Mouse (Mus musculus) E14TG2a.4 (cell line): Measurements from ENCODE around the gene C1qtnf6.
A peak's percentile ranks its signal among the peaks of the same experiment; 100 is the strongest.

Experiments used
- H3K27me3 ChIP-seq: 2 replicates; pipeline ENCODE4 v1.6.1; 2014; ENCODE audit warnings: low read length, control low read depth; ENCODE audit not compliant: insufficient read depth
- H3K36me3 ChIP-seq: 2 replicates; pipeline ENCODE4 v1.6.1; 2014; ENCODE audit warnings: low read length, control low read depth; ENCODE audit not compliant: insufficient read depth
- H3K4me1 ChIP-seq: replicated peaks from 2 replicates; pipeline ENCODE4 v1.6.1; 2014; ENCODE audit warnings: low read depth, low read length, control low read depth
- H3K4me3 ChIP-seq: replicated peaks from 2 replicates; pipeline ENCODE4 v1.5.1; 2014; ENCODE audit warnings: mild to moderate bottlenecking, low read length
- H3K9me3 ChIP-seq: 2 replicates; pipeline ENCODE4 v1.6.1; 2014; ENCODE audit warnings: low read length, control low read depth
- CTCF ChIP-seq: conservative IDR thresholded peaks from 2 replicates; pipeline ENCODE4 v1.5.1; 2014; ENCODE audit warnings: low read length
- NANOG ChIP-seq: IDR thresholded peaks from 2 replicates; pipeline ENCODE4 v1.6.1; 2014; ENCODE audit warnings: borderline replicate concordance, low read length, mixed read lengths
- POU5F1 ChIP-seq: IDR thresholded peaks from 2 replicates; pipeline ENCODE4 v1.6.1; 2014; ENCODE audit warnings: low read length, borderline replicate concordance

Gene C1qtnf6

DNA sequence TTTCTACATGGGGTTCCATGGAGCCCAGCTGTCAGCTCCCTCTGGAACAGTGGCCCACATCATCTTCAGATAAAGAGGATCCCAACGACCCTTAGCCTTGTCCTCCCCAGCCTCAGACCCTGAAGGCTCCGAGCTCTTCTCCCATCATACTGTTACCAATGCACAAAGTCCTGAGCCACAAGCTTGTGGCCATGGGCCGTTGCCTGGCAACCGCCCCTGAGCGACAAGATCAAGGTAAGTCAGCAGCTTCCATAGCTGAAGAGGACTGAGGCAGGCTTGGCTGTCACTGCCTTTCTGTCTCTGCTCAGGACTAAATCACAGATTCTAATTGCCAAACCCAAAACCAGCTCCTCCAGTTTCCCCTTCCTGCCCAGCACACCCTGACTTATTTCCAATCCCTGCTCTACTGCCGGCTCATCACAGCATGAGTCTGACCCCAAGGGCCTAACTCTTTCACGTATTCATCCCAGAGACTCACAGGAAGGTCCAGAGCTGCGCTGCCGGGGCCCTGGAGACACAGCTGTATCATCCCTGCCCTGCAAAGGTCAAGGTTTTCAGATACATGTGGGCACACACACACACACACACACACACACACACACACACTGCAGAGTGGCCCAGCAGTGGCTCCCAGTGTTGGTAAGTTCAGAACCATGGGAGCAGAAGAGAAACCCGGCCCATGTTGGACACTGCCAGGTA is 4.7 kb upstream of the C1qtnf6 start:
- no peak overlapping the region for H3K4me3 ChIP-seq
- H3K36me3 ChIP-seq, result no peaks in the 10 kb centered on the region
- H3K9me3 ChIP-seq, result no peaks in the 10 kb centered on the region
- H3K4me1 ChIP-seq, result peaks cover 30% of the 10 kb centered on the region
- TF ChIP-seq CTCF (no peak), NANOG (no peak), POU5F1 (no peak)
- peaks cover 25% of the 10 kb centered on the region for H3K27me3 ChIP-seq

DNA sequence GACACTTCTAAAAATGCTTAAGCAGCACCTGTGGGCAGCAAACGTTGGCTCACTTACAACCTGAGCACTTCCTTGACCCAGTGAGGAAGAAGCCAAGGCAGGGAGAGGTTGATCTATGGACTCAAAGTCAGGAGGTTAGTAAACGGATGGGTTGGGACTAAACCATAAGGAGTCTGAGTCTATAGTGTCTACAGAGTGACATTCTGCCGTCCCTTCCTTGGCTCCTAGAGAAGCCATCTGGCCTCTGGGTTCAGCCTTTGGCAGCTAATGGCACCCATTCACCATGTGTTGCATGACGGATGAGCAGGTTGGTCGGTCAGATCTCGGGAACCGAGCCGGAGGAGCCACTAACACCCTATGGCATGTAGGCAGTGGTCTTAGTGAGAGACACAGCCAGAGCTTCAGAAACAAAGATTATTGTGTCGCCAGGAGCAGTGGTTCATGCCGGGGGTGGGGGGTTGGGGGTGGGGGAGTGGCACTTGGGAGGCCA is 2.2 kb upstream of the C1qtnf6 start:
- peaks cover 35% of the 10 kb centered on the region for H3K4me1 ChIP-seq
- H3K36me3 ChIP-seq, result no peaks in the 10 kb centered on the region
- no peak for TF ChIP-seq CTCF
- no peak for TF ChIP-seq NANOG
- no peak for TF ChIP-seq POU5F1
- peaks cover 4% of the 10 kb centered on the region for H3K27me3 ChIP-seq
- peaks cover 7% of the 10 kb centered on the region; the same call in 1 of the 2 replicates for H3K9me3 ChIP-seq
- no peak overlapping the region for H3K4me3 ChIP-seq

DNA sequence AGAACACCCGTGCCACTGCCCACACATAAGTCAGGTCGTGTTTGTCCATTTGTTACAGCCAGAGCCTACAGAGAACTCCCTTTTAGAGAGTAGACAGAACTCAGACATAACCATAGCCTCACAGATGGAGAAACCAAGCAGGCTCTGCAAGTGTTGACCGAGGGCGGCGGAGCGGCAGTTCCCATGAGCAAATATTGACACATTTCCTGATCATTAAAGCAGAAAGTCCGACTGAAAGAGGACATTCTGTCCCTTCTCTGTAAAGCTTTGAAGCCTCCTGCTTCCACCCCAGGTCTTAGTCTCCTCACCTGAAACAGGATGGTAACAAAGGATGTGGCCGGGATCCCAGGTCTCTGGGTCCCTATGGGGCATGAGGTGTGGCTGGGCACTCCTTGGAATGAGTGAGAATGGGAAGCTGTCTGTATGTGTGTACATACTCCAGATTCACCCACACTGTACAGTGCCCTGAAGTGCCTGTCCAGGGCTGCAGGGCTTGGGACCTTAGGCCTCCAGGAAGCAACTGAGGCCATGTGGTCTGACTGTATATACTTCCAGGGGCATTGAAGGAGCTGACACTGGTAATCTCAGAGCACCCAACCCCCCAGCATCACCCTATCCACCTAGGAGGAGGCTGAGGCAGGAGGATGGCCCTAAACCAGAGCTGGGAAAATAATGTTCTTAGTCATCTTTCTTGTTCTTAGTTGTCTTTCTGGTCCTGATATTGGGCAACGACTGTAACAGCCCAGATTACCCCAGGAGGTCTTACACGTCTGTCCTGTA is 1.5 kb upstream of the C1qtnf6 start:
- Histone ChIP-seq H3K27me3 (peaks cover 3% of the 10 kb centered on the region), H3K9me3 (peaks cover 7% of the 10 kb centered on the region; the same call in 1 of the 2 replicates), H3K4me3 (no peak overlapping the region), H3K4me1 (peaks cover 35% of the 10 kb centered on the region), H3K36me3 (no peaks in the 10 kb centered on the region)
- TF ChIP-seq POU5F1 (no peak), NANOG (no peak), CTCF (no peak)

DNA sequence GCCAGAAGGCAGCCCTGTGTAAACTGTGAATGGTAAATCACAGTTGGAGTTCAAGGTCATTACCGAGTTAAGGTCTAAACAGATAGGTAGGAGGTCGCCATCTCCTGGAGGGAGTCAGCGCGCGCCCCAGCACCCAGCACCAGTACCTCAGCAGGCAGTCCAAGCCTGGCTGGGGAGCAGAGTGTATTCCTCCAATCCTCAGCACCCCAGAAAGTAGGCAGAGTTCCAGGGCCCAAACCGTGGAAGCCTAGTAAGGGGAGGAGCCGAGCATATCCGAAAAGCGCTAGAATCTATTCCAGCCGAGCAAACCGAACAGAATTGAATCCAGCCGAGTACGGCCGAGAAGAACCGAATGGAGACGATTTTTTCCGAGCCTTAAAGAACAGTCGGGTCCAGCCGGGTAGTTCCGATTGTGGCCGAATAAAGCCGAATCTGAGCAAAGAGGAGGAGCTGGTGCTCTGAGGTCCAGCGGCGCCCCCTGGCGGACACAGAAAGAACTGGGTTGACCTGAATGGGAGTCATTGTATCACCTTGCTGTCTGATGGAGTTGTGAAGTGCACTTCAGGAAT is 769 bp upstream of the C1qtnf6 start:
- H3K9me3 ChIP-seq, result peaks cover 7% of the 10 kb centered on the region; the same call in 1 of the 2 replicates
- TF ChIP-seq NANOG, result no peak
- no peak for TF ChIP-seq POU5F1
- peak; percentile 81 for TF ChIP-seq CTCF
- peak overlapping the region; percentile 69 for H3K4me3 ChIP-seq
- H3K27me3 ChIP-seq, result peaks cover 3% of the 10 kb centered on the region
- peaks cover 33% of the 10 kb centered on the region for H3K4me1 ChIP-seq
- no peaks in the 10 kb centered on the region for H3K36me3 ChIP-seq

DNA sequence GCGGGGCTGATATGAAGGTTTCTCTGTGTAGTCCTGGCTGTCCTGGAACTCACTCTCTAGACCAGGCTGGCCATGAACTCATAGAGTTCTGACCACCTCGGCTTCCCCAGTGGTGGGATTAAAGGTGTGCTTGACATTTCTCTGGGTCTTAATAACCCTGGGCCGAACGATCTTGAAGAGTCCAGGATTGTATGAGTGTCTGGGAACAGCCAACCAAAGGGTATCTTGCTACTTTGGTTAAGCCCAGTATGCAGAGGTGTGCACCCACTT is 170 bp upstream of the C1qtnf6 start:
- Histone ChIP-seq H3K36me3 (no peaks in the 10 kb centered on the region), H3K4me3 (peak overlapping the region; percentile 69), H3K4me1 (peaks cover 28% of the 10 kb centered on the region), H3K27me3 (peaks cover 3% of the 10 kb centered on the region), H3K9me3 (peaks cover 7% of the 10 kb centered on the region; the same call in 1 of the 2 replicates)
- TF ChIP-seq NANOG, result no peak
- TF ChIP-seq CTCF, result no peak
- no peak for TF ChIP-seq POU5F1

DNA sequence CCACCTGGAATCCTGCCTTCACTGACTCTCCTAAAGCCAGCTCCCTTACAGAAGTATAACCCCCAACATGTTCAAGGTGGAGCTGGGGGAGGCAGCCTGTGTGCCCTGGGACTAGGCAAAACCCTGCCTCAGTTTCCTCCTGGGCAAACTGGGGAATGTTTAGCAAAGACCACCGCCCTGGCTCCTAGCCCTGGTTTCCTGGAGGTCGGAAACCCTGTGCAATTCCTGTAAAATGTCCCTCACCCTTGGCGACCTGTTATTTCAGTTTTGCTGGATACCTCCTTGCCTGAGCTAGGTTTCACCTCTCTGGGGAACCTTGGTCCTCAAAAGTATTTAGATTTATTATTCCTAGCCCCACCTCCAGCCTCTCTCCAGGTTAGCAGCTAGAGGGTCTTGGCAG is 1.1 kb downstream of the C1qtnf6 start:
- Histone ChIP-seq H3K4me1 (peaks cover 27% of the 10 kb centered on the region), H3K27me3 (peaks cover 9% of the 10 kb centered on the region), H3K36me3 (no peaks in the 10 kb centered on the region), H3K4me3 (no peak overlapping the region), H3K9me3 (peaks cover 7% of the 10 kb centered on the region; the same call in 1 of the 2 replicates)
- TF ChIP-seq NANOG, result no peak
- TF ChIP-seq CTCF, result no peak
- TF ChIP-seq POU5F1, result no peak

DNA sequence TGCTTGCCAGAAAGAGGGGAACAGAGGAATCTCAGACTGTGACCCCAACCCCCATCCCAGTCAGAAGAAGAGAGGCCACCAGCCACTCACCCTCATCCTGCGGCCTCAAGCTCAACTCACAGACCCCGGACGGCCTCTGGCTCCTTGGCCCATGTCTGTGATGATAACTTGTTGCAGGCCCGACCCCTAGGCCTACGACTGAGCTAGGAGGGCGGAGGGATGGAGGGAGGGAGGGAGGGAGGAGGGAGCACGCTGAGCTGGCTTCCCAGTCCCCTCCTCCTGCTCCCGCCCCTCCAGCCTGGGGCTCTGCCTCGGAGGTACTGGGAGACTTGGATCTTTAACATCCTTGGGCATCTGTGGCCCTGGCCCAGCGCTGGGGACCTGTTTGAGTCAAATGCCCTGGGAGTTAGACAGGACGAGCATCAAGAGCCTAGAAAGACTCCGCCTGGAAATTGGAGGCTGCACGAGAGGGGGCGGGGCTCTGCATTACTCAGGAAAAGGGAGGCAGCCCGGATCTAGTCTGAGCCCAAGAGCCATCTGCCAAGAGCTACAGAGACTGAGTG is 1.7 kb downstream of the C1qtnf6 start:
- Histone ChIP-seq H3K27me3 (peaks cover 12% of the 10 kb centered on the region), H3K9me3 (peaks cover 7% of the 10 kb centered on the region; the same call in 1 of the 2 replicates), H3K36me3 (no peaks in the 10 kb centered on the region), H3K4me1 (peaks cover 31% of the 10 kb centered on the region), H3K4me3 (peak overlapping the region; percentile 32; the same call in 1 of the 2 replicates)
- TF ChIP-seq POU5F1 (no peak), NANOG (no peak), CTCF (no peak)
